ENCODE assay signal across 26 mouse cellular contexts in the genomic region with DNA sequence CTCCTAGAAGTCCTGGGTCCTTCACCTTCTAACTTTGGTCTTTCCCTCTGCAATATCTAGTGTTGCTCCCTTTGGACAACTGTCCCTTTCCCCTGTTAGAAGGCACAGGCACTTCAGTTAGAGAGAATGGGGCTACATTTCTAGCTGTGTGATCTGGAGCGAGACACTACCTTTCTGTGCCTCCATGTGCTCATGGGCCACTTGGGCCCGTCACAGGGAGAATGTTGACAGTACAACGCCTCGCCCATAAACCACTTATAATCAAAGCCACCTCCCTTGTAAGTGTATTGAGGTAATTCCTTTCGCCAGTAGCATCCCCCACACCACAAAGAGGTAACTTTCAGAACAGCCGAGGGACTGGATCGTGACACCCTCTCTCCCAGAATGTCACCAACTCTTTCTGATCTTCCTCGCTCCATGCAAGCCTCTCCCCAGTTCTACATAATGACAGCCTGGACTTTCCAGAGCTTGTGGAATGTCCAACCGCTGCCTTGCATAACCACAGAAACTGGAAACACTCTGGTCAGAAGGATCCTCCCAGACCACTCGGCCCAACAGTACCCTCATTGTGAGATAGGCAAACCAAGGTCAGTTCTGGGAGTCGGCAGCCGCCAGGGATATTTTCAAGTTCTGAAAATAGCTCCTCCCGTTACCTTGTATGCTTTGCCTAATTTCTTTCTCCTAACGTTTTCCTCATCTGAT. TPM values are rescaled to one million over a fixed set of nuclear protein-coding genes. Genes with fewer than 3 reads are reported as not detected.
DNase-seq lines count a peak whose midpoint lies in the region; ATAC-seq and TF ChIP-seq lines count a peak whose summit lies in the region.
"Had no signal": no experiment of that assay in that cellular context is flagged by ENCODE, and none has a peak within 500 bp of the region (broad histone marks: within the 10 kb centered on the region; RNA-seq: fewer than 3 reads in every experiment).

No protein-coding gene starts in this region.

- no peak overlapping the region for H3K4me3 ChIP-seq in heart, embryonic 12.5 days
- H3K4me3 ChIP-seq in lung, adult 2 months (replicated peaks; ENCODE audit: extremely low read depth, low read depth, low read length), result no peak overlapping the region
- no peak overlapping the region for H3K4me3 ChIP-seq in embryonic facial prominence, embryonic 15.5 days (replicated peaks)
- H3K4me3 ChIP-seq: erythroblast, embryonic 14.5 days; kidney, embryonic 15.5 days; midbrain, embryonic 12.5 days; neural tube, embryonic 12.5 days had no signal

- H3K36me3 ChIP-seq in heart, embryonic 12.5 days, result no peaks in the 10 kb centered on the region
- H3K36me3 ChIP-seq in embryonic facial prominence, embryonic 15.5 days, result no peaks in the 10 kb centered on the region
- H3K36me3 ChIP-seq: kidney, embryonic 15.5 days; midbrain, embryonic 12.5 days; neural tube, embryonic 12.5 days had no signal

- TF ChIP-seq CTCF in lung, adult 2 months (IDR thresholded peaks at IDR 0.05; ENCODE audit: insufficient read depth, low read length), result no peak

- no peak for ATAC-seq in heart, embryonic 12.5 days (ENCODE audit: insufficient number of reproducible peaks, low FRiP score)
- ATAC-seq in embryonic facial prominence, embryonic 15.5 days (ENCODE audit: insufficient number of reproducible peaks, low FRiP score, low TSS enrichment, low read depth), result peak; percentile 58
- ATAC-seq: forebrain, embryonic 14.5 days had no signal

- no peaks in the 10 kb centered on the region for H3K9me3 ChIP-seq in heart, embryonic 12.5 days (replicated peaks)
- H3K9me3 ChIP-seq in embryonic facial prominence, embryonic 15.5 days (replicated peaks), result no peaks in the 10 kb centered on the region
- H3K9me3 ChIP-seq: kidney, embryonic 15.5 days; midbrain, embryonic 12.5 days; neural tube, embryonic 12.5 days had no signal

- no peaks in the 10 kb centered on the region for H3K27me3 ChIP-seq in heart, embryonic 12.5 days (replicated peaks)
- no peaks in the 10 kb centered on the region for H3K27me3 ChIP-seq in embryonic facial prominence, embryonic 15.5 days
- H3K27me3 ChIP-seq: kidney, embryonic 15.5 days; midbrain, embryonic 12.5 days; neural tube, embryonic 12.5 days had no signal

- 0 out of 2 replicates have a peak overlapping the region, but pooled peaks have one; percentile 3 for H3K4me2 ChIP-seq in heart, embryonic 12.5 days
- no peak overlapping the region for H3K4me2 ChIP-seq in embryonic facial prominence, embryonic 15.5 days (replicated peaks)
- H3K4me2 ChIP-seq: hindbrain, embryonic 14.5 days; kidney, embryonic 15.5 days; midbrain, embryonic 12.5 days; neural tube, embryonic 12.5 days had no signal

- H3K27ac ChIP-seq in heart, embryonic 12.5 days (ENCODE audit: poor library complexity, severe bottlenecking), result peak overlapping the region; percentile 58; the same call in 1 of the 2 replicates
- peak overlapping the region; percentile 61; the same call in 1 of the 2 replicates for H3K27ac ChIP-seq in embryonic facial prominence, embryonic 15.5 days (replicated peaks)
- H3K27ac ChIP-seq: hindbrain, embryonic 14.5 days; kidney, embryonic 15.5 days; liver, embryonic 14.5 days; midbrain, embryonic 12.5 days; neural tube, embryonic 12.5 days had no signal

- H3K9ac ChIP-seq in heart, embryonic 12.5 days, result no peak overlapping the region
- no peak overlapping the region for H3K9ac ChIP-seq in embryonic facial prominence, embryonic 15.5 days
- H3K9ac ChIP-seq: hindbrain, embryonic 14.5 days; kidney, embryonic 15.5 days; liver, embryonic 14.5 days; midbrain, embryonic 12.5 days; neural tube, embryonic 12.5 days had no signal

- H3K4me1 ChIP-seq in heart, embryonic 12.5 days (replicated peaks), result peaks cover 43% of the 10 kb centered on the region
- peaks cover 13% of the 10 kb centered on the region for H3K4me1 ChIP-seq in lung, adult 2 months (ENCODE audit: control insufficient read depth, insufficient read depth, low read length)
- peaks cover 25% of the 10 kb centered on the region for H3K4me1 ChIP-seq in embryonic facial prominence, embryonic 15.5 days
- H3K4me1 ChIP-seq: midbrain, embryonic 12.5 days; neural tube, embryonic 12.5 days had no signal

- WGBS in heart, embryonic 12.5 days, result 48% methylated on average over 14 of the region's 14 CpGs
- WGBS in lung, adult 2 months, result 65% methylated on average over 14 of the region's 14 CpGs
- WGBS in embryonic facial prominence, embryonic 15.5 days, result 80% methylated on average over 14 of the region's 14 CpGs

- DNase-seq in heart, adult 8-10 months (ENCODE audit: low spot score), result no peak
- peak; percentile 28 for DNase-seq in lung, adult 2 months
- no peak for DNase-seq in lung, postnatal 14 days
- DNase-seq in lung, postnatal 25 days (ENCODE audit: low spot score), result peak; percentile 46
- no peak for DNase-seq in right cerebral cortex, postnatal 10 days (ENCODE audit: low spot score in 2 of 2)
- DNase-seq: adrenal gland, postnatal 25 days; B cell, adult 2 months; cerebellum, adult 18-20 months; cerebellum, postnatal 36 days; gastrocnemius, postnatal 25 days; kidney, postnatal 4 days had no signal

- no peak for TF ChIP-seq POLR2A in lung, adult 2 months (IDR thresholded peaks at IDR 0.05; ENCODE audit: borderline replicate concordance, extremely low read depth, low read depth, low read length)

RNA-seq across cellular contexts. Expression of a gene that starts 5.8 kb away (rescaled TPM):
- 40.1 and 40.6 TPM in 2 replicates for polyA plus RNA-seq in heart, embryonic 12.5 days (2016; fragmentation: Nextera tagmentation; extraction: Ambion mirVana)
- 10 to 100 TPM; 14.9 to 23.0 (median 20.7) TPM for total RNA-seq in heart, adult 8-10 months (2022)
- 75.1 and 91.1 TPM in 2 replicates for polyA plus RNA-seq in lung, adult 2 months (2012; rRNA removed)
- polyA plus RNA-seq in embryonic facial prominence, embryonic 15.5 days (2015; fragmentation: Nextera tagmentation; extraction: Ambion mirVana), result 113 and 114 TPM in 2 replicates

RNA-seq across cellular contexts. Expression of a gene that starts 7.3 kb away (rescaled TPM):
- 36.4 and 40.3 TPM in 2 replicates for polyA plus RNA-seq in heart, embryonic 12.5 days (2016; fragmentation: Nextera tagmentation; extraction: Ambion mirVana)
- total RNA-seq in heart, adult 8-10 months (2022), result 10 to 100 TPM; 25.2 to 28.5 (median 25.8) TPM
- 89.8 and 133 TPM in 2 replicates for polyA plus RNA-seq in lung, adult 2 months (2012; rRNA removed)
- polyA plus RNA-seq in embryonic facial prominence, embryonic 15.5 days (2015; fragmentation: Nextera tagmentation; extraction: Ambion mirVana), result 66.3 and 67.8 TPM in 2 replicates

RNA-seq across cellular contexts. Expression of a gene that starts 11.3 kb away (rescaled TPM):
- 11.8 and 16.9 TPM in 2 replicates for polyA plus RNA-seq in heart, embryonic 12.5 days (2016; fragmentation: Nextera tagmentation; extraction: Ambion mirVana)
- 1 to 10 TPM; 3.6 to 6.7 (median 5.5) TPM for total RNA-seq in heart, adult 8-10 months (2022)
- polyA plus RNA-seq in lung, adult 2 months (2012; rRNA removed), result 47.7 and 52.2 TPM in 2 replicates
- polyA plus RNA-seq in embryonic facial prominence, embryonic 15.5 days (2015; fragmentation: Nextera tagmentation; extraction: Ambion mirVana), result 12.2 and 12.5 TPM in 2 replicates
- polyA plus RNA-seq: erythroblast, embryonic 14.5 days had no signal

RNA-seq across cellular contexts. Expression of a gene that starts 24.0 kb away (rescaled TPM):
- 0.19 TPM in 1 of 2 replicates, not detected in the other for polyA plus RNA-seq in heart, embryonic 12.5 days (2016; fragmentation: Nextera tagmentation; extraction: Ambion mirVana)
- not detected for total RNA-seq in heart, adult 8-10 months (2022)
- not detected in 2 replicates for polyA plus RNA-seq in lung, adult 2 months (2012; rRNA removed)
- not detected in 2 replicates for polyA plus RNA-seq in embryonic facial prominence, embryonic 15.5 days (2015; fragmentation: Nextera tagmentation; extraction: Ambion mirVana)
- total RNA-seq: adrenal gland, postnatal 25 days; gastrocnemius, postnatal 25 days; heart, postnatal 25 days; layer of hippocampus, postnatal 10 days; left cerebral cortex, adult 8-10 months had no signal
- polyA plus RNA-seq: erythroblast, embryonic 14.5 days; forebrain, embryonic 14.5 days; intestine, embryonic 14.5 days; kidney, embryonic 15.5 days; limb, embryonic 11.5 days; liver, embryonic 14.5 days; neural tube, embryonic 12.5 days; thymus, postnatal 0 days had no signal

RNA-seq across cellular contexts. Expression of a gene that starts 36.4 kb away (rescaled TPM):
- polyA plus RNA-seq in heart, embryonic 12.5 days (2016; fragmentation: Nextera tagmentation; extraction: Ambion mirVana), result 7.3 and 11.3 TPM in 2 replicates
- 10 to 100 TPM; 11.3 to 15.0 (median 12.6) TPM for total RNA-seq in heart, adult 8-10 months (2022)
- polyA plus RNA-seq in lung, adult 2 months (2012; rRNA removed), result 52.6 and 72.9 TPM in 2 replicates
- 8.4 and 10.3 TPM in 2 replicates for polyA plus RNA-seq in embryonic facial prominence, embryonic 15.5 days (2015; fragmentation: Nextera tagmentation; extraction: Ambion mirVana)

Comparison
In these comparisons a context has a peak if more than half of its experiments do, and no peak if none do; other contexts are left out.
1. DNase-seq: peak in lung, adult 2 months (single experiment) and lung, postnatal 25 days (single experiment); none in heart, adult 8-10 months (single experiment), lung, postnatal 14 days (single experiment) and right cerebral cortex, postnatal 10 days (0 of 2).